Mouse (Mus musculus) ES-E14 (cell line): Measurements from ENCODE around the gene Ctnnd1.

Experiments used
- HCFC1 ChIP-seq: IDR thresholded peaks from 2 replicates; pipeline ENCODE4 v1.6.1; 2012; ENCODE audit warnings: low read length, inconsistent platforms, borderline replicate concordance; ENCODE audit not compliant: insufficient read depth
- ZC3H11A ChIP-seq: IDR thresholded peaks from 2 replicates; pipeline ENCODE4 v1.6.1; 2012; ENCODE audit warnings: low read depth, mild to moderate bottlenecking, inconsistent platforms, low read length, borderline replicate concordance
- ZNF384 ChIP-seq: IDR thresholded peaks from 2 replicates; pipeline ENCODE4 v1.6.1; 2012; ENCODE audit warnings: low read depth, low read length, inconsistent platforms

DNA sequence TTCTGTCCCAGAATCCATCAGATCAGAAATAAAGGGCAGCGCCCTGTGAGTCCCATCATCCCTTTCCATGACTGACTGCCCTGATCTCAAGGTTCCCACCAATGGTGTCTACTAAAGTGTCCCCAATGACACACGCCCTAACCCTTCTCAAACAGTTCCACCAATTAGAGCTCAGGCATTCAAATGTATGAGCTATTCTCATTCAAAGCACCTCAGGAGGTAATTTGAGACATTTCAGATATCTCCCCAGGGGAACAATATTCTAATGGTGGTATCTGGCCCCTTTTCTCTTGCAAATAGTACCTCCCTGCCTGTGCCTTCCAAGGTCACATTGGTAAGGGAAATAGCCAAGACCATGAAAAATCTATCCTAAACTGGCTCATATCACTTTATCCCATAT, 71.3 kb downstream of the Ctnnd1 start:
- TF ChIP-seq ZNF384 (no peak), ZC3H11A (no peak), HCFC1 (no peak)
